ENCODE assay signal across 19 mouse cellular contexts in the genomic region with DNA sequence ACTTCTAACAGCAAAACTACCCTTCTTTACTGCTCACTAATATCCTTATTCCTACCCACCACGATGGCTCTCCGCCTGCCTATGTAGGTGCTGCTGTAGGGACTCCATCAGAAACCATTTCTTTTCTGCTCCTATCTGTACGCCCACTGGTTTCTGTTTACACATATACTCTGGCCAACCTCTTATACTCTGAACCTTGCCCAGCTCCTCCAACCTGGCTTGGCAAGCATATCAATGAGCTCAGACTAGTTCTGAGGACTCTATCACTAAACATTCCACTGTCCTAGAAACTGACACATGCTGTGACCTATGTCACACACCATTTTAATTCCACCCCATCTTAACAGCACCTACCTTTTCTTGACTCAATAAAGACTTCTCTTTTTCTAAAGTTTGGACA. TPM values are rescaled to one million over a fixed set of nuclear protein-coding genes. Genes with fewer than 3 reads are reported as not detected.
DNase-seq lines count a peak whose midpoint lies in the region; ATAC-seq and TF ChIP-seq lines count a peak whose summit lies in the region.
"Had no signal": no experiment of that assay in that cellular context is flagged by ENCODE, and none has a peak within 500 bp of the region (broad histone marks: within the 10 kb centered on the region; RNA-seq: fewer than 3 reads in every experiment).

No protein-coding gene starts in this region.

- no peaks in the 10 kb centered on the region for H3K27me3 ChIP-seq in kidney, embryonic 16.5 days (ENCODE audit: insufficient read depth, low read length)
- H3K27me3 ChIP-seq in midbrain, embryonic 11.5 days (ENCODE audit: control insufficient read depth, insufficient read depth, low read length), result no peaks in the 10 kb centered on the region
- no peaks in the 10 kb centered on the region for H3K27me3 ChIP-seq in midbrain, embryonic 10.5 days (ENCODE audit: low read depth, poor library complexity, severe bottlenecking)
- no peaks in the 10 kb centered on the region for H3K27me3 ChIP-seq in liver, postnatal 0 days (ENCODE audit: insufficient read depth, low read length)
- H3K27me3 ChIP-seq in hindbrain, postnatal 0 days (ENCODE audit: insufficient read depth, low read length), result no peaks in the 10 kb centered on the region
- H3K27me3 ChIP-seq: embryonic facial prominence, embryonic 13.5 days; hindbrain, embryonic 15.5 days; midbrain, embryonic 15.5 days; Patski had no signal

- no peak overlapping the region for H3K4me2 ChIP-seq in kidney, embryonic 16.5 days (replicated peaks; ENCODE audit: low read depth, low read length)
- no peak overlapping the region for H3K4me2 ChIP-seq in midbrain, embryonic 11.5 days
- H3K4me2 ChIP-seq in liver, postnatal 0 days (ENCODE audit: low read depth, low read length), result no peak overlapping the region
- no peak overlapping the region for H3K4me2 ChIP-seq in hindbrain, postnatal 0 days (ENCODE audit: low read depth, low read length)
- H3K4me2 ChIP-seq: embryonic facial prominence, embryonic 13.5 days; hindbrain, embryonic 15.5 days; midbrain, embryonic 15.5 days had no signal

- H3K36me3 ChIP-seq in kidney, embryonic 16.5 days (ENCODE audit: insufficient read depth, low read length), result peaks cover 40% of the 10 kb centered on the region
- H3K36me3 ChIP-seq in midbrain, embryonic 11.5 days (ENCODE audit: control insufficient read depth, insufficient read depth, low read length), result peaks cover 3% of the 10 kb centered on the region; the same call in 1 of the 2 replicates
- H3K36me3 ChIP-seq in midbrain, embryonic 10.5 days, result peaks cover 78% of the 10 kb centered on the region
- peaks cover 66% of the 10 kb centered on the region for H3K36me3 ChIP-seq in liver, postnatal 0 days (replicated peaks; ENCODE audit: insufficient read depth, low read length)
- H3K36me3 ChIP-seq in hindbrain, postnatal 0 days (ENCODE audit: insufficient read depth, low read length), result peaks cover 39% of the 10 kb centered on the region

- peak; percentile 22 to 48 for DNase-seq in kidney, adult 8-10 months
- DNase-seq in midbrain, embryonic 11.5 days (ENCODE audit: low spot score, missing footprints), result peak; percentile 44
- DNase-seq in midbrain, embryonic 10.5 days (ENCODE audit: low spot score), result no peak
- DNase-seq in liver, postnatal 0 days, result peak; percentile 39
- DNase-seq in adrenal gland, postnatal 25 days, result no peak
- no peak for DNase-seq in hindbrain, postnatal 0 days (ENCODE audit: low spot score)
- DNase-seq: adrenal gland, postnatal 36 days; cerebellum, adult 2 months; gastrocnemius, adult 2 months; heart, adult 18-20 months; retina, postnatal 1 day; right cerebral cortex, postnatal 4 days had no signal

- ATAC-seq in kidney, embryonic 16.5 days (ENCODE audit: low FRiP score, low TSS enrichment), result no peak
- ATAC-seq in midbrain, embryonic 11.5 days (ENCODE audit: low FRiP score), result no peak
- peak; percentile 98 for ATAC-seq in liver, postnatal 0 days
- ATAC-seq in hindbrain, postnatal 0 days, result no peak
- ATAC-seq: midbrain, embryonic 15.5 days; Patski had no signal

- no peak overlapping the region for H3K4me3 ChIP-seq in kidney, embryonic 16.5 days (ENCODE audit: low read length)
- H3K4me3 ChIP-seq in midbrain, embryonic 11.5 days (ENCODE audit: low read depth, low read length), result no peak overlapping the region
- no peak overlapping the region for H3K4me3 ChIP-seq in midbrain, embryonic 10.5 days
- H3K4me3 ChIP-seq in liver, postnatal 0 days (ENCODE audit: low read depth, low read length), result no peak overlapping the region
- H3K4me3 ChIP-seq in hindbrain, postnatal 0 days (ENCODE audit: low read length), result no peak overlapping the region
- H3K4me3 ChIP-seq: embryonic facial prominence, embryonic 13.5 days; gastrocnemius, adult 2 months; hindbrain, embryonic 15.5 days; layer of hippocampus, adult 2 months; midbrain, embryonic 15.5 days had no signal

- no peak overlapping the region for H3K9ac ChIP-seq in kidney, embryonic 16.5 days (replicated peaks; ENCODE audit: low read length)
- no peak overlapping the region for H3K9ac ChIP-seq in midbrain, embryonic 11.5 days (ENCODE audit: low read length)
- no peak overlapping the region for H3K9ac ChIP-seq in liver, postnatal 0 days (replicated peaks)
- H3K9ac ChIP-seq in hindbrain, postnatal 0 days (replicated peaks; ENCODE audit: low read length), result no peak overlapping the region
- H3K9ac ChIP-seq: embryonic facial prominence, embryonic 13.5 days; hindbrain, embryonic 15.5 days; liver, embryonic 14.5 days; midbrain, embryonic 15.5 days had no signal

- 0 out of 2 replicates have a peak, but pooled peaks have one; percentile 48 for TF ChIP-seq EP300 in liver, postnatal 0 days (IDR thresholded peaks at IDR 0.05; ENCODE audit: low read depth)

- TF ChIP-seq CTCF in liver, postnatal 0 days (IDR thresholded peaks at IDR 0.05; ENCODE audit: low read depth), result no peak
- TF ChIP-seq CTCF in hindbrain, postnatal 0 days (IDR thresholded peaks at IDR 0.05; ENCODE audit: low read depth), result no peak

- H3K27ac ChIP-seq in kidney, embryonic 16.5 days (ENCODE audit: low read length), result no peak overlapping the region
- H3K27ac ChIP-seq in midbrain, embryonic 11.5 days (ENCODE audit: low read depth, low read length), result no peak overlapping the region
- H3K27ac ChIP-seq in midbrain, embryonic 10.5 days (replicated peaks), result no peak overlapping the region
- H3K27ac ChIP-seq in liver, postnatal 0 days (ENCODE audit: low read depth), result peak overlapping the region; percentile 59
- H3K27ac ChIP-seq in hindbrain, postnatal 0 days, result no peak overlapping the region
- H3K27ac ChIP-seq: embryonic facial prominence, embryonic 13.5 days; gastrocnemius, adult 2 months; hindbrain, embryonic 15.5 days; layer of hippocampus, adult 2 months; liver, embryonic 14.5 days; midbrain, embryonic 15.5 days had no signal

- WGBS in kidney, embryonic 16.5 days, result 97% methylated on average over 3 of the region's 3 CpGs
- 94% methylated on average over 3 of the region's 3 CpGs for WGBS in midbrain, embryonic 11.5 days
- WGBS in midbrain, embryonic 10.5 days, result 97% methylated on average over 3 of the region's 3 CpGs
- 78% methylated on average over 3 of the region's 3 CpGs for WGBS in liver, postnatal 0 days (ENCODE audit: insufficient replicate concordance)
- WGBS in hindbrain, postnatal 0 days, result 97% methylated on average over 3 of the region's 3 CpGs

- H3K9me3 ChIP-seq in kidney, embryonic 16.5 days (ENCODE audit: low read length), result no peaks in the 10 kb centered on the region
- no peaks in the 10 kb centered on the region for H3K9me3 ChIP-seq in midbrain, embryonic 11.5 days (ENCODE audit: control insufficient read depth, low read length)
- H3K9me3 ChIP-seq in midbrain, embryonic 10.5 days (replicated peaks), result no peaks in the 10 kb centered on the region
- no peaks in the 10 kb centered on the region for H3K9me3 ChIP-seq in liver, postnatal 0 days (ENCODE audit: low read length)
- no peaks in the 10 kb centered on the region for H3K9me3 ChIP-seq in hindbrain, postnatal 0 days (ENCODE audit: low read length)
- H3K9me3 ChIP-seq: embryonic facial prominence, embryonic 13.5 days; hindbrain, embryonic 15.5 days; midbrain, embryonic 15.5 days had no signal

- H3K4me1 ChIP-seq in kidney, embryonic 16.5 days (ENCODE audit: insufficient read depth, low read length), result no peaks in the 10 kb centered on the region
- no peaks in the 10 kb centered on the region for H3K4me1 ChIP-seq in midbrain, embryonic 11.5 days (ENCODE audit: control insufficient read depth, insufficient read depth, low read length)
- H3K4me1 ChIP-seq in midbrain, embryonic 10.5 days, result no peaks in the 10 kb centered on the region
- H3K4me1 ChIP-seq in liver, postnatal 0 days (ENCODE audit: insufficient read depth), result no peaks in the 10 kb centered on the region
- H3K4me1 ChIP-seq in hindbrain, postnatal 0 days (ENCODE audit: insufficient read depth, low read length), result no peaks in the 10 kb centered on the region
- H3K4me1 ChIP-seq: embryonic facial prominence, embryonic 13.5 days; hindbrain, embryonic 15.5 days; midbrain, embryonic 15.5 days had no signal

RNA-seq across cellular contexts. Expression of a gene that starts 23.7 kb away (rescaled TPM):
- polyA plus RNA-seq in kidney, embryonic 16.5 days (2015; fragmentation: Nextera tagmentation; extraction: Ambion mirVana), result 20.9 and 22.8 TPM in 2 replicates
- polyA plus RNA-seq in midbrain, embryonic 11.5 days (2014; fragmentation: Nextera tagmentation; extraction: Ambion mirVana), result 11.0 and 13.9 TPM in 2 replicates
- polyA plus RNA-seq in midbrain, embryonic 10.5 days (2016; fragmentation: Nextera tagmentation; extraction: Ambion mirVana), result 16.0 and 17.0 TPM in 2 replicates
- 8.1 and 12.0 TPM in 2 replicates for polyA plus RNA-seq in liver, postnatal 0 days (2015; fragmentation: Nextera tagmentation; extraction: Ambion mirVana)
- total RNA-seq in adrenal gland, postnatal 25 days (2021), result 41.5 and 42.3 TPM in 2 replicates
- 11.1 and 16.7 TPM in 2 replicates for total RNA-seq in hindbrain, postnatal 0 days (2014; rRNA removed)
- 30.9 and 31.8 TPM in 2 replicates for polyA plus RNA-seq in hindbrain, postnatal 0 days (2015; fragmentation: Nextera tagmentation; extraction: Ambion mirVana)

Comparison
In these comparisons a context has a peak if more than half of its experiments do, and no peak if none do; other contexts are left out.
1. DNase-seq: peak in kidney, adult 8-10 months (2 of 2), midbrain, embryonic 11.5 days (single experiment) and liver, postnatal 0 days (single experiment); none in midbrain, embryonic 10.5 days (single experiment), adrenal gland, postnatal 25 days (single experiment) and hindbrain, postnatal 0 days (single experiment).